Mouse (Mus musculus) forebrain, embryonic 16.5 days (tissue): ENCODE data around the gene Suds3. TPM values are rescaled to one million over a fixed set of nuclear protein-coding genes. Genes with fewer than 3 reads are reported as not detected.

Experiments used
- ATAC-seq: fragments of 200-750 bp; cut with Nextera tagmentation; 2 replicates; pipeline ENCODE4 v1.8.0; 2017; ENCODE audit warnings: mild to moderate bottlenecking, moderate library complexity
- H3K27ac ChIP-seq: fragments of 300-500 bp; sonication (generic); 2 replicates; pipeline ENCODE4 v1.5.1; 2014; ENCODE audit warnings: low read length, control low read depth
- H3K27me3 ChIP-seq: fragments of 300-500 bp; sonication (generic); replicated peaks from 2 replicates; pipeline ENCODE4 v1.6.1; 2014; ENCODE audit warnings: low read length; ENCODE audit not compliant: control insufficient read depth, insufficient read depth
- H3K36me3 ChIP-seq: fragments of 300-500 bp; sonication (generic); 2 replicates; pipeline ENCODE4 v1.6.1; 2014; ENCODE audit not compliant: control insufficient read depth, insufficient read depth
- H3K4me1 ChIP-seq: fragments of 300-500 bp; sonication (generic); replicated peaks from 2 replicates; pipeline ENCODE4 v1.6.1; 2014; ENCODE audit warnings: low read length; ENCODE audit not compliant: control insufficient read depth, insufficient read depth
- H3K4me2 ChIP-seq: fragments of 300-500 bp; sonication (generic); 2 replicates; pipeline ENCODE4 v1.6.1; 2014; ENCODE audit warnings: mild to moderate bottlenecking, low read length, control low read depth
- H3K4me3 ChIP-seq: fragments of 300-500 bp; sonication (generic); replicated peaks from 2 replicates; pipeline ENCODE4 v1.5.1; 2014; ENCODE audit warnings: mild to moderate bottlenecking, low read length, control low read depth
- H3K9ac ChIP-seq: fragments of 300-500 bp; sonication (generic); replicated peaks from 2 replicates; pipeline ENCODE4 v1.6.1; 2014; ENCODE audit warnings: low read depth, low read length, control low read depth
- H3K9me3 ChIP-seq: fragments of 300-500 bp; sonication (generic); 2 replicates; pipeline ENCODE4 v1.6.1; 2016; ENCODE audit warnings: low read length; ENCODE audit not compliant: control insufficient read depth
- whole genome bisulfite sequencing: fragments of 180-500 bp; shearing (Covaris S2); extraction: QIAGEN DNeasy Blood & Tissue Kit; methylation state at CpG from one replicate; pipeline ENCODE4 v1.1.7; 2014; 5-methylcytosine and 5-hydroxymethylcytosine counted together
- polyA plus RNA-seq: library from polyadenylated mRNA; unstranded; fragments of >200 nt; fragmentation: Nextera tagmentation; extraction: Ambion mirVana; gene quantifications from 2 replicates; pipeline ENCODE4 v1.2.1, GENCODE M21; 2015

Suds3 gene
- polyA plus RNA-seq, 1 experiment from 2014 or later, result 83.0 TPM

DNA sequence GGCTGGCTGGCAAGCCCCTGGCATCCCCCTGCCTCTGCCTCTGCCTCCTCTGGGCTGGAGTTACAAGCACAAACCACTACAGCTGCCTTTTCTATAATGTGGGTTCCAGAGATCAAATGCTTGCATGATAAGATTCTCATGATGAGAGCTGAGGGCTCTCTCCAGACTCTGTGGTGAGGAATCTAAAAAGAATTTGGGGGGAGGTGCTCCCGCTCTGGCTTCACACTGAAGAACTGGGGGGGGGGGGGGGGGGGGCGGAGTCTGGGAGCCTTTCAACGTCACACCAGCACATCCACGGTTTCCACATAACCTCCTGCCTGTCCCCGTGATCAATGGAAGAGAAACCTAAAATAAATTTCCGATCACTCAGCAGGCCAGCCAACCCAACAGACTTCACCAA, 26.1 kb downstream of the Suds3 start:
- H3K27me3 ChIP-seq, result no peaks in the 10 kb centered on the region
- no peak overlapping the region for H3K9ac ChIP-seq
- no peaks in the 10 kb centered on the region for H3K9me3 ChIP-seq
- peaks cover 24% of the 10 kb centered on the region for H3K36me3 ChIP-seq
- H3K4me1 ChIP-seq, result peaks cover 6% of the 10 kb centered on the region
- no peak overlapping the region for H3K4me2 ChIP-seq
- H3K4me3 ChIP-seq, result no peak overlapping the region
- no peak for ATAC-seq
- 30% methylated on average over 6 of the region's 6 CpGs for WGBS
- H3K27ac ChIP-seq, result no peak overlapping the region

DNA sequence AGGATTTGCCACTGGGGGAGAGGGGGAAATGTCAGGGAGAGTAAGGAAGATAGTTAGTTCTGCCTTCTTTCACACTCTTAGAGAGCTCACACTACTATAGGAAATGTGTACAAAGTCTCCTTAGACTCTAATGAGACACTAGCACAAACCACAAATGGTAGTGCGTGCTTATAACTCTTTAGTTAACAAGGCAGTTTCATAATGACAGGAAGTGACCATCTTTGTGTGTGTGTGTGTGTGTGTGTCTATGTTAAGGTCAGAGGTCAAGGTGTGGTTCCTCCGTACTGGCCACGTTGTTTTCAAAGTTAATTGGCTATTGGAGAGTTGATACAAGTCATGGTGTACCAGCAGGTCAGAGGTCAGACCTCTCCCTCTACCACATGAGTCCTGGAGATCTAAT, 26.8 kb downstream of the Suds3 start:
- Histone ChIP-seq H3K4me3 (no peak overlapping the region), H3K27ac (no peak overlapping the region), H3K9me3 (no peaks in the 10 kb centered on the region), H3K4me2 (no peak overlapping the region), H3K36me3 (peaks cover 22% of the 10 kb centered on the region), H3K4me1 (peaks cover 6% of the 10 kb centered on the region), H3K9ac (no peak overlapping the region), H3K27me3 (no peaks in the 10 kb centered on the region)
- ATAC-seq, result no peak
- WGBS, result 76% methylated on average over 3 of the region's 3 CpGs

DNA sequence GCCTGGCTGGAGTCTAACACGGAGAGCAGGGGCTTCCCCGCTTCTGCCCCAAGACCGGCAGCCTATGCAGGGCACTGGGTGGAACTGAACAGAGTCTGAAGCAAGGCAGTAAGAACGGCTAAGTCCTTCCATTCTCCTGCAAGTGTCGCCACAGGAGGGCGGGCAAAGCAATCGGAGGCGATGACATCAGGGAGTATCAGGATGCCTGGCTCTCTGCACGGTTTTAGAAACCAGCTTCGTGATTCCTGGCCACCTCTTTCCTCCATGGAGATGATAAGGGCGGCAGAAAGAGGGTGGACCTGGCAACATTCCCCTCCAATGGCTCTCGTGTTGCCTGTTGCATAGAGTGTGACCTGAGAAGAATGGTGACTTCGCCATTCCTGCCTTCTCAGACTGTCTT, 28.2 kb downstream of the Suds3 start:
- H3K4me1 ChIP-seq, result peaks cover 6% of the 10 kb centered on the region
- no peaks in the 10 kb centered on the region for H3K9me3 ChIP-seq
- H3K4me3 ChIP-seq, result peak overlapping the region; percentile 24
- H3K27ac ChIP-seq, result no peak overlapping the region
- no peak for ATAC-seq
- no peaks in the 10 kb centered on the region for H3K27me3 ChIP-seq
- peaks cover 15% of the 10 kb centered on the region for H3K36me3 ChIP-seq
- peak overlapping the region; percentile 51 for H3K4me2 ChIP-seq
- 3% methylated on average over 13 of the region's 13 CpGs for whole genome bisulfite sequencing
- H3K9ac ChIP-seq, result peak overlapping the region; percentile 34; the same call in 1 of the 2 replicates

DNA sequence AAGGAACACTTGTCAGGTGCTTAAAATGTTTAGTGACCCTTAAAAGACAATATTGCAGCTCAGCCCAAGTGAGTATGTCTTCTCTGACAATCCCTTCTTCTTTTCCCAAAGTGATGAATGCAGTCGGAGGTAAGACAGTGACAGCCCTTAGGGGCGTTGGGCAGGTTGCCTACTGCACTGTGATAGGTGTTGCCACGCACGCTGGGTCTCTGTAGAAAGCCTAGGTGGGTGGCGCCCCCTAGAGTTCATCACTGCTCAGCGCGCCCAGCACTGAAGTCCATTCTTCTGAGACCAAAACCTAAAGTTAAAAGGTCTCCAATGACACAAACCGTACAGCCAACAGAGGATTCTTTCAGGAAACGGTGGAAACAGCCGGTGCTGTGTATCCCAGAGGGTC, 46.4 kb downstream of the Suds3 start:
- Histone ChIP-seq H3K9me3 (no peaks in the 10 kb centered on the region), H3K4me1 (peaks cover 14% of the 10 kb centered on the region), H3K4me3 (peak overlapping the region; percentile 23), H3K27ac (no peak overlapping the region), H3K9ac (no peak overlapping the region), H3K36me3 (no peaks in the 10 kb centered on the region), H3K4me2 (peak overlapping the region; percentile 43), H3K27me3 (no peaks in the 10 kb centered on the region)
- 17% methylated on average over 10 of the region's 10 CpGs for WGBS
- ATAC-seq, result peak; percentile 65

DNA sequence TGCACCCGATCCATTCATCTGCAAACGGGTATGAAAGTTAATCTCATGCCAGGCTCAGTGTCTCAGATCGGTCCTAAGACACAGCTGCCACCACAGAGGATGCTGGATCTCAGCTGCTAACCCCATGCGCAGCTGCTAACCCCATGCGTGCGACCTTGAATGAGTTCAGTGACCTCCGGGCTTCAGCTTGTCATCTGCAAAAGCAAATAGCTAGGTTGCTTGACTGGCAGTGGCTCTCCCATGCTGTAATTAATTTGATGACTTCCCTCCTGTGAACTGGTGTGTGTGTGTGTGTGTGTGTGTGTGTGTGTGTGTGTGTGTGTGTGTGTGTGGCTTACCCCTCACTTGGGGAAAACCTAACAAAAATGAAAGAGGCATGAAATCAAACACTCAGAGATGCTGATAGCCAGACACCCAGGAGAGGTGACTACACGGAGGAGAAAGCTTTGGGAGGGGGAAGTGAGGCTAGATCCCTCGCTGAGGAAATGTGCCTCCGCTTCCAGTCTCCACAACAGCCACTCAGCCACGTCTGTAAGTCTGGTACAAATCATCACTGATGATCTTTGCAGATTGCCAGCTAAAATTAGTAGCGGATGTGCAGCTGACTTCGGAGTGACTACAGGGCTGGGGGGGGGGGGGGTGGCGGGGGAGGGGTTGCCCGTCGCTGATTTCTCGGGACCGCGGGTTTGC, 47.0 kb downstream of the Suds3 start:
- H3K9me3 ChIP-seq, result no peaks in the 10 kb centered on the region
- H3K27ac ChIP-seq, result no peak overlapping the region
- no peaks in the 10 kb centered on the region for H3K36me3 ChIP-seq
- H3K27me3 ChIP-seq, result no peaks in the 10 kb centered on the region
- H3K4me2 ChIP-seq, result peak overlapping the region; percentile 43
- WGBS, result 25% methylated on average over 19 of the region's 19 CpGs
- H3K4me3 ChIP-seq, result peak overlapping the region; percentile 23
- peaks cover 14% of the 10 kb centered on the region for H3K4me1 ChIP-seq
- no peak overlapping the region for H3K9ac ChIP-seq
- peak; percentile 49 for ATAC-seq

DNA sequence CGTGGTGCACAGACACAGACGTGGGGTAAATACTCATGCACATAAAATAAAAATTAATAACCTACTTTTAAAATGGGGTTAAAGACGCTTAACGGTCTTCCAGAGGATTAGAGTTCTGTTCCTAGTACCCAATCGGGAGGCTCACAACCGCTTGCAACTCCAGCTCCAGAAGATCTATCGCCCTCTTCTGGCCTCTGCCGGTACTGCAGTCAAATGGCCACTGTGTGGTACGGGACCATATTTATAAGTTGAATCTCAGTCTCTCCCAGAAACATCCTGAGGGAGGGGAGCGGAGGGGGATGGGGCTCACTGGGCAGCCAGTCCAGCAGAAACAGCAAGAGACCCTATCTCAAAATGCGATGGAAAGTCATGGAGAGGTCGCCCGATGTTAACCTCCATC, 47.7 kb downstream of the Suds3 start:
- ATAC-seq, result no peak
- no peak overlapping the region for H3K9ac ChIP-seq

DNA sequence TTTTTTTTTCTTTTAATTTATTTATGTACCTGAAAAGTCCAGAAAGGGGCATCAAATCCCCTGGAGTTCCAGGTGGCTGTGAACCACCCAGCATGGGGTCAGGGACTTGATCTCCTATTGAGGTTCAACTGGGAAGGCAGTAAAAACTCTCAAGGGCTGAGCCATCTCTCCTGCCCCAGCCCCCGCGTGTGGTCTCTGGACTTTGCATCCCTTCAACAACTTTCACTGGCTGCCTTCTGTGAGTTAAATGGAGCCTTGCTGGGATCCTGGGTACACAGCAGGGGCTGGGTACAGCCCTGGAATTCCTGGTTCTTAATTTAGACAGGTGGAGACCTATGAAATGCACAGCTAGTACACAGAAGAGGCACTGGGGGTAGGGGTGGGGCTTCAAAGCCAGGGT, 54.7 kb downstream of the Suds3 start:
- Histone ChIP-seq H3K4me2 (no peak overlapping the region), H3K9me3 (no peaks in the 10 kb centered on the region), H3K4me3 (no peak overlapping the region), H3K9ac (no peak overlapping the region), H3K27me3 (no peaks in the 10 kb centered on the region), H3K27ac (no peak overlapping the region), H3K36me3 (no peaks in the 10 kb centered on the region), H3K4me1 (no peaks in the 10 kb centered on the region)
- no peak for ATAC-seq
- WGBS, result 53% methylated on average over 2 of the region's 2 CpGs

More for the DNA sequence above, 47.7 kb downstream of the Suds3 start:
- Histone ChIP-seq H3K27ac (no peak overlapping the region), H3K4me1 (peaks cover 14% of the 10 kb centered on the region), H3K4me2 (no peak overlapping the region), H3K36me3 (no peaks in the 10 kb centered on the region), H3K4me3 (no peak overlapping the region), H3K27me3 (no peaks in the 10 kb centered on the region), H3K9me3 (no peaks in the 10 kb centered on the region)
- whole genome bisulfite sequencing, result 83% methylated on average over 13 of the region's 13 CpGs

DNA sequence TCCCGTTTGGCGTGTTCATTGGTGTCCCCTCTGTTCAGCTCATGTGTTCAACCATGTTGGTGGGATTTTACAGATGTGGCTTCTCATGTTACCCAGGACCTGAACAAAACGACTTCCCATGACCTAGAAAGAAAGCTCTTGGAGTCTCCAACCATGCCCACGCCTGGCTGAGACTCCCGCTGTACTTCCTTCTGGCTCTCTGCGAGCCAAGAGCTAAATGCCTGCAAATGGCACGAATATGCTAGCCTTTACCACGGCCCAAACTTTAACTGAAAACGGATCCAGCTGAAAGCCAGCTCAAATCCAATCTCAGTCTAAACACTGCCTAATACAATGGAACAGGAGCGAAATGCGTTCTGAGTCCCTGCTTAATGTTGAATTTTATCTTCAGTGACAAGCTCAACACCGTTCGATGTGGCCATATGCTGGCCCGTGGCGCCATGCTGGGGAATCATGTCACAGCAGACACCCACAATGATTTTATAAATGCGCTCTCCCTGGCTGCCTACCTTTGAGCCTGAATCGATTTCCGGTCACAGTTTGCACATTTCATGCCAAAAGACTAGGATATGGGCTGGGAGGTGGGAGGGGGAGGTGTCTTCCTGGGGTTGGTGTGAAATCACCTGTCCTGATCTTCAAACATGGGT, 55.3 kb downstream of the Suds3 start:
- ATAC-seq, result no peak

DNA sequence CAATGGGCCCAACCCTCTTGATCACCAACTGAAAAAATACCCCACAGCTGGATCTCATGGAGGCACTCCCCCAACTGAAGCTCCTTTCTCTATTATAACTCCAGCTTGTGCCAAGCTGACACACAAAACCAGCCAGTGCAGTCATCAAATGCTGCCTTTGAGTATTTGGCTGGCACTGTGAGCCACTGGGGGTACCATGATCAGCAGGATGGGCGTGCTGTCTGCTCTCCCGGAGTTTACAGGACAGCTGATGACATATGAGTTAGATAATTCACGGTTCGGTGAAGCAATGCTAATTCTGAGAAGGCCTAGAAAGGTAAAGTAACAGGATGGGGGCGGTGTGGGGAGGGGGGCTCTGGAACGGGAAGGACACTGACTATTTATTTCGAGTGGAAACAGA, 66.0 kb downstream of the Suds3 start:
- no peak overlapping the region for H3K4me2 ChIP-seq
- 83% methylated on average over 7 of the region's 7 CpGs for WGBS
- H3K9me3 ChIP-seq, result no peaks in the 10 kb centered on the region
- no peak overlapping the region for H3K27ac ChIP-seq
- no peak overlapping the region for H3K4me3 ChIP-seq
- no peaks in the 10 kb centered on the region for H3K27me3 ChIP-seq
- no peak for ATAC-seq
- no peaks in the 10 kb centered on the region for H3K4me1 ChIP-seq
- H3K9ac ChIP-seq, result no peak overlapping the region
- H3K36me3 ChIP-seq, result no peaks in the 10 kb centered on the region

More for the DNA sequence above, 55.3 kb downstream of the Suds3 start:
- Histone ChIP-seq H3K27ac (no peak overlapping the region), H3K9ac (no peak overlapping the region), H3K27me3 (no peaks in the 10 kb centered on the region), H3K4me3 (no peak overlapping the region), H3K4me1 (no peaks in the 10 kb centered on the region), H3K4me2 (no peak overlapping the region), H3K9me3 (no peaks in the 10 kb centered on the region), H3K36me3 (no peaks in the 10 kb centered on the region)
- 79% methylated on average over 18 of the region's 18 CpGs for WGBS
